Mouse (Mus musculus) c-Kit-positive CD71-positive TER-119-positive erythroid progenitor cells, embryonic 14.5 days (primary cell): ENCODE measurements around the gene Depdc1b.
A peak's percentile ranks its signal among the peaks of the same experiment; 100 is the strongest.

Experiments
- DNase-seq: peaks from one replicate; pipeline ENCODE4 v3.0.0-alpha.2; 2013; ENCODE audit warnings: low spot score

Depdc1b gene

DNA sequence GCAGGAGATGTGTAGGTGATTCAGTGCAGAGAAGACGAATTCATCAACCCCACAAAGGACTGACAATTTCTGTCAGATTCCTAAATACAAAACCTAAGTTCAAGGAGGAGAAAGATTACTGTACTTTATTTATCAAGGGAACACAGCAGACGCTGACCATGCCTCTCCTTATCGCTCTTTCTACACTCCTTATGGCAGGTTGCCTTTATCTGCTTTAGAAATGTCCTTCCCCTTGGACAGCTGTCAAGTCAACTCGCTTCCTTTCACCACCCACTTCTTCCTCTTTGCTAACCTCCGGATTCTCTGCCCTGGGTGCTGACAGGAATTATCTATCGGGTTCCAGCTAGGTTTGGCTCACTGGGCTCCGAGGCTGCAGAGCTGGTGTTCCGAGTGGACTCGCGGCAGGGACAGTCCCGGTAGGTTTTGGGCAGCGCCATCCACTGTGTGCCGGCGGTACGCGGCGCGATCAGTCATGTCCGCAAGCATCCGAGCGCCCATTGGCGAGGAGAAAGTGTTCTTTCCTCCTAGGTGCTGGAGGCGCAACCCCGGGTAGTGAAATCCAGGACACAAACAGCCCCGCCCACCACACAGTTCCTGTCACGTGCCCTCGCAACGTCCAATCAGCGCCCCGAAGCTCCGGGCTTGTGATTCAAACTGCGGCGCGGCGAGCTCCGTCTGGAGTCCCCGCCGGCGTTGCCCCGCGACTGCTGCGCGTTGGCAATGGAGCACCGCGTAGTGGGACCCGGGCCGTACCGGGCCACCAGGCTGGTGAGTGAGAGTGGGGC lies at the start of gene Depdc1b:
Depdc1b (plus strand) TSS at position 631 of the 785 bp plus-strand sequence.
- DNase-seq = peak; percentile 91

DNA sequence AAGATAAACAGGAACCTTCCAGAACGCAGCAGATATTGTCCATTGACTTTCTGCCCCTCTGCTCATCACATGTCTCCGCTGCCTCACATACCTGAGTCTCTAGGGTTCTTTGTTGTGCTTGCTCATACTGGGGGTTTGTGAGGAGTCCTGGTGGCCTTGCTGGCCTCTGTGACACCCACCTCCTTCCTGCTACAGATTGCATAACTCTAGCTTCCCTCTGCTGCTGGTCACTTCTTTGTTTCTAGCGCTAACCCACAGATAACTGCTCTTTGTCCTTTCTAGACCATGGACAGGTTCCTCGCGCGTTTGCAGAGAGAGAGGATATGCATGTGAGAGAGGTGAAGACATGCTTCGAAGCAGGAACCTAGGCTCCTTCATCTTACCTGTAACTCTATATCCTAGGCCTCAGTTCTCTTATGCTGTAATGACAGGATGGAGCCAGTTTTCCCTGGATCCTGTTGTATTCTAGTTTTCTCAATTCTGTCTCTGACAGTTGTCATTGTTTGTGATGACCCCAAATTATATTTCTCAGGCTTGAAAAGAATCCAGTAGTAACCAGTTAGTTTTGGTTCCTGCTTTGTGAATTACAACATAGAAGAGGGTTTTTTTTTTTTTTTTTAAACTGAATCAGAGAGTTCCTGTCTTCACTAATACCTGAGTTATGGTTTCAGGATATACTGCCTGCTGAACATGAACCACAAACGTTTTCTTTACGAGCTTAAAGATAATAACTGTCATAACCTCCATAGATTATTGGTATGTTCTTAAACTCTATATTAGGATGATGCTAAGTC lies 48.1 kb upstream of the Depdc1b start:
- DNase-seq = no peak

DNA sequence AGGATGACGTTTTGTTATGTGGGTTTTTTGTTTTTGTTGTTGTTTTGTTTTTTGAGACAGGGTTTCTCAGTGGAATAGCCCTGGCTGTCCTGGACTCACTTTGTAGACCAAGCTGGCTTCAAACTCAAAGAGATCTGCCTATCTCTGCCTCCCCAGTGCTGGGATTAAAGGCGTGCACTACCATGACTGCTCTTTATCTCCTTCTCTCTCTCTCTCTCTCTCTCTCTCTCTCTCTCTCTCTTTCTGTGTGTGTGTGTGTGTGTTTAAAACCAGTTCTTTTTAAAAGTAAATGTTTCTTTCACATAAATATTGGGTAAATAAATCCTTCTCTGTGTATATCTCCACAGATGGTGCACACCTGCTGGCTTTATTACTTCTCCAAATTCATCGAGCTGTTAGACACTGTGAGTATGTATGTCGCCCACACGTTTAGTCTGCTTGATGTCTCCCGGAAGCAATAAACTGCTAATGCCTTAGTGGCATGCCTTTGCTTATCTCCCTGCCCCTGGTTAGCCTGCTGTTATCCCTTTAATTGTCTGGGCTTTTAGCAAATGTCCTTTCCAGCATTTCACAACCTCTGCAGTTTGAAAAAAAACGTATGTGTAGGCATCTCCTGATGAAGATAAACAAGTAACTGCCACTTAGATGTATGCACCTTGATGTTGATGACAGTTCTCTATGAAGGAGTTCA lies 44.5 kb upstream of the Depdc1b start:
- no peak for DNase-seq

DNA sequence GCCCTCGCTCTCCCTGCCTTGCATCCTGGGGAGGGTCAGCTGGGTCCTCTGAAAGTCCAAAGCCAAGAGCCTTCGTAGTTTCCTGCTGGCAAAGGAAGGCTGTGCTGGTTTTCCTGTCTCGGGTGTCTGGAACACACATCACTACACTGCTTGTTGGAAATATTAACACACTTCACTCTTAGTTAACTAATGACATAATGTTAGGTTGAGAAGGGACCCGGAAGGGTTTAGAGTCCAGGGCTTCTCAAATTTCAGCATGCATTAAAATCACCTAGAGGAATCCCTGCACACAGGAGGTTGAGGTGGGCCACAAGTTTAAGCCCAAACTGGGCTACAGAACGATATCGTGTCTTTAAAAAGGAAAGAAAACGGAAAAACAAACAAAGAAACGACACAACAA lies 43.8 kb upstream of the Depdc1b start:
- DNase-seq = no peak

DNA sequence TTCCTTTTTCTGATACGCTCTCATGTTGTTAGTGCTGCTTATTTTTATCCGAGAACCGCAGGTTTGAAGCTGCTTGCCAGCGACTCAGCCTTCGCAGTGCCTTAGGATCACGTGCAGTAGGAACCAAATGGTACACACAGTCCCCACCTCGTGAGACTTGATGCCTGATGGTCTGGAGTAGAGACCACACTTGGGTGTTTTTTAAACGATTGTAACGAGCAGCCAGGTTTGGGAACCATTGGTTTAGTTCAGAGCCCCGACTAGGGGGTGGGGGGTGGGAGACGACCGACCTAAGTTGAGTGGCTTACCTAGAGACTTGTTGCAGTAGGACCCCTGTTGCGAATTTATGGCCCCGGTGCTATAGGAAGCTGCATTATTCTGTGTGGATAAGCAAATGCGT lies 43.1 kb upstream of the Depdc1b start:
- DNase-seq = no peak

DNA sequence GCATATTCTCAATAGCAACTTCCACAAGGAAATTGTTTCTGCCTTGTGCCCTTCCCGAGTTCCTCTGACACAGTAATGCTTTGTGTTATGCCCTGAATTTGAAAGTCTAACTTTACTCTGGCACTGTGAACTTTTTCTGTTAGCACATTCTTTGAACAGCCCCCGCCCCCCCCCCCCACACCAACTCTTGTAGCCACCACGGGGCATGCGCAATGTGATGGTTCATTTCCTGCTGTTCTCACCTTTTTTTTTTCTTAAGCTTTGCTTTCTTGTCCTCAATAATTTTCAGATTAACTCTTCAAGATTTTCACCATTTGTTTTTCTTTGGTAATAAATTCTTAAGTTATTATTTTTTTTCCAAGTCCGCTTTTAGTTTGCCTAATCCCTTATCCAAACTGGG lies 42.7 kb upstream of the Depdc1b start:
- DNase-seq = no peak

DNA sequence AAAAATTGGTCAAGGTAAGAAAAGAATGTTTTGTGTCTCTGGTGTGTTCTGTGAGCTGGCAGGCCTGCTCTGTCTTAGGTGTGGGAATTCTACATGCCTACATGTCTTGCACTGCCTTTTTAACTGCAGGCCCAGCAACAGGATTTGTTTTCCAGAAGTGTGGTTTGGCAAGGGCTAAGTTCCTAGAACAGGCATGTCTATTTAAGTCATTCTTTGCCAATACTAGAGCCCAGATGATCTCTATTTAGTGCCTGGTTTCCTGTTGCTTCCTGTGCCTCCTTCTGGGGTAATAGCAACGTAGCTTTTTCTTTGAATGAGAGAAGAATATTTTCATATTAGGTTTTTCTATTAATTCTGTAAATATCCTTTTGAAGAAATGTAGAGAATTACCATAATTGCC lies 39.6 kb upstream of the Depdc1b start:
- DNase-seq = no peak

DNA sequence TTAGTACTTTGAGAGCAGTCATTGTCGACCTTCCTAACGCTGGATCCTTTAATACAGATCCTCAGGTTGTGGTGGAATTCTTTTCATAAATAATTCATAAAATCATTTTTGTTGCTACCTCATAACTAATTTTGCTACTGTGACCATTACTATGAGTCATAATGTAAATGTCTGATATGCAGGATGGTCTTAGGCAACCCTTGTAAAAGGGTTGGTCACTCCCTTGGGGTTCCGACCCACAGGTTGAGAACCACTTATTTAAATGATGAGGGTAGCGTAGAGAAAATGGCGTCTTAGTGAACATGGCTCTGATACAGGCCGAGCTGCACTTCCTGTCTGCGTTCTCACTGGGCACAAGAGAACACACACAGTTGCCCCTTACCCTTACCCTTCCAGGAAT lies 38.8 kb upstream of the Depdc1b start:
- DNase-seq = no peak

DNA sequence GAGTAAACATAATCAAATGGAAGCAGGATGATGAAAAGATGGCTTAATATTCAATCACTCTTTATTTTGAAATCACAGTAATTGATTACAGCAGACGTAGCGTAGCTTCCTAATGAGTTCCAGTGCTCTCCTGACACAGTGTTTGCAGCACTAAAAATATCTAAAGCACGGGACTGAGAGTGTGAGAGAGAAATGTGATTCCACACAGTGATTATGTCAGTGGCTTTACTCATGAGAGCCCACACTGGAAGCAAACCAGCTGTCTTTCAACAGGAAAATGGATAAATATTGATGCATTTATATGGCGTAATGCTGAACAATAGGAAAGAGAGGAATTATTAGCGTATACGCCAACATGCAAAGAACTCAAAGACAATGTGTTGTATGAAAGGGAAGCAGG lies 37.5 kb upstream of the Depdc1b start:
- DNase-seq = no peak

DNA sequence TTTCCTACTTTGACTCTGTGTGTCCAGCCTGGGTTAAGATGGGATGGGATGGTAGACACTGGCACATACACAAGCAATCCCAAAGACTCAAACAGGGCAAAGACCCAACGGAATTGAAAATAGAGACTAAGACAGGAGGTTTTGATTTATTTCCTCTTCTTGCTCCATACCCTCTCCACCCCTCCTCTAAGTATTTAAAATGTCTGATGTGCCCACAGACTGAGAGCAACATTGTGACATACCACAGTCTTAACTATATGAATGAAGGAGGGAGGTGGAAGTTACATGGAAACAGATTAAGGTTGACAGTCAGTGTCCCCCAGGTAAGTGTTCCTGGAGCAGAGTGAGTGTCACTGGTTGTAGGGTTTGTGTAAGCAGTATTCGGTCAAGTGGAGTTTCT lies 31.8 kb upstream of the Depdc1b start:
- no peak for DNase-seq

DNA sequence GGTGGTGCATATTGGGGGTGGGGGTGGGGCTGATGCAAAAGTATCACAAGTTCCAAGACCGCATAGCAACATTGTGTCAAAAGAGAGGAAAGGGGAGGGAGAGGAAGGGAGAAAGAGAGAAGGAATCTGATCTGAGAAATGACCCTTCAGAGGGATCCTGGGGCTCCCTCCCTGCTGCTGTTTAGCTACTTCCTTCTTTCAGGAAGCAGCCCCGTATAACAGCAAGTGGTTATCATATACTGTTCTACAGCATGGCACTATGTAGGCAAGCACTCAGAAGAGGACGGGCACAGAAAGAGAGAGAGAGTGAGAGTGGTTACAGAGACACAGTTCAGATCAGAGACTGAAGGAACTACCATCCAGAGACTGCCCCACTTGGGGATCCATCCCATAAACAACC lies 28.2 kb upstream of the Depdc1b start:
- no peak for DNase-seq

DNA sequence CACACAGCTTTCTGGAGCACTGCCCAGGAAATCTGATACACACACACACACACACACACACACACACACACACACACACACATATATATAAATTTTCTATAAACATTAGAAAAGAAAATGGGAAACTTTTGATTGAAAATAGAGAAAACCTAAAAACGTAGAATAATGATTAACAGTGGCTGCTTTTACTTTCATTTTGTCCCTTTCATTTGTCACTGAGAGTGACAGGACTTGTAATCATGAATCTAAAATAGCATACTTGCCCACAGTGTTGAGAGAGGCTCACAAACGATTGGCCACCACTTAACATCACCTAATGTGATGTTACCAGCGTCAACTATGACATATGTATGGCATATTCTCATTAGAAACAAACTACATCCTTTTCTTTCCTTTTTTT lies 26.7 kb upstream of the Depdc1b start:
- DNase-seq = no peak

DNA sequence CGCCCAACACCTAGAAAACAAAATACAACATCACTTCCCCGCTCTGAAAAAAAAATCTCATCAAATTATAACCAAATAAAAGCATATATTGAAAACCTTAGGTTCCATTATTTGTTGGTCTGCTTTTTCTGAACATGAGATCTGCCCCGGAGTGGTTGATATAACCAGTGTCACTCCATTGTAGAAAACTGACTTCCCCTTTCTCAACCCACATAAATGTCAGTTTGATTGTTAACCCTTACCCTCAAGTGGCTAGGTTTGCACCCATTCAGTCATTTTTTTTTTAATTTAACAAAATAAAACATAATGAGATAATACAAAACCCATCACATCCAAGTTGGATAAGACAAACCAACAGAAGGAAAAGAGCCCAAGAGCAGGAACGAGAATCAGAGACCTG lies 25.8 kb upstream of the Depdc1b start:
- no peak for DNase-seq

DNA sequence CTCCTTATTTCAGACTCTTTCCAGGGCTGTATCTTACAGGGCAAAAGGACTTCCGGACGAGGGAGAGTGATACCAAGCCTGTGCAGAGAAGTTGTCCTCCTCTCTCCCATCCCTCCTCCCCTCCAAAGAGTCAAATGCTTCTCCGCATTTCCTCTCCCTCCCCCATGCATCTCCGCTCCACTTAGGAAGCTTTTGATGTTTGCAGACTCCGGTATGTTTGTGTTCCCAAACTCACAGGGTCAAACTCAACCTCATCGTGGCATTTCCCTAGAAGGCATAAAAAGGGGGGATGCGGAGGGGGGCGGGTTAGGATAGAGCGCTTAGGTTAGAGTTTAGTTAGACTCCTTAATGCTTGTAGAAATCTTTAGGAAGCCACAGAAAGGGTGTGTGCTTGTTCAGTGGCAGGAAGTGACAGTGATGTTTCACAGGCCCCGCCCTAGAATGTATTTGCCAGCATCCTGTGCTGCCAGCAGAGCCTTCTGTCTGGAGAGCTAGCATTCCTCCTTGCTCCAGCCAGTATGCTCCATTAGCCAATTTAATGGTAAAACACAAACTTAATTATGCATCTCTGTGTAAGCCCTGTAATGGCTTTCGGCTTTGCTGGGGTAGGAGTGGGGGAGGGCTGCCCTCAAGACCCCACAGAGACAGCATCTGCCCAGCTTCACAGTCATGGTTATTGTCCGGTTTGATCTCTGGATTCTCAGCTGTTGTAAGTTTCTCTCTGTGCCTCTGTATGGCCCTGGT lies 18.6 kb upstream of the Depdc1b start:
- DNase-seq = peak; percentile 23

DNA sequence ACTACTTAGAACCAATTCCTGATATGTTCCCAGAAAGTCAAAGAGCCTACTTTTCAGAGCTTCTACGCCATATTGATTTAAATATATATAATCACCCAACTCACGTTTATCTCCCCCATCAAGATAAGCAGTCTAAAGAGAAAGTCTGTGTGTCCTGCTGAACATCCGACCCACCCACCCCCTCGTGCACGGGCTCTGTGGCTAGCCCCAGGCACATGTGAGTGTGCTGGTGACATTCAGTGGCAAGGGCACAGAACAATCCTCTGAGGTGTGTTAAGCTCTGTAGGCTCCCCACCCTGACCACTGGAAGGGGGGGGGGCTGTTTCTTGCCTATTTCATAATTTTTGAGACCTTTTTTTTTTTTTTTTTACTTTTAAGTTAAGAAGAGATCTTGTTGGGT lies 17.9 kb upstream of the Depdc1b start:
- no peak for DNase-seq

DNA sequence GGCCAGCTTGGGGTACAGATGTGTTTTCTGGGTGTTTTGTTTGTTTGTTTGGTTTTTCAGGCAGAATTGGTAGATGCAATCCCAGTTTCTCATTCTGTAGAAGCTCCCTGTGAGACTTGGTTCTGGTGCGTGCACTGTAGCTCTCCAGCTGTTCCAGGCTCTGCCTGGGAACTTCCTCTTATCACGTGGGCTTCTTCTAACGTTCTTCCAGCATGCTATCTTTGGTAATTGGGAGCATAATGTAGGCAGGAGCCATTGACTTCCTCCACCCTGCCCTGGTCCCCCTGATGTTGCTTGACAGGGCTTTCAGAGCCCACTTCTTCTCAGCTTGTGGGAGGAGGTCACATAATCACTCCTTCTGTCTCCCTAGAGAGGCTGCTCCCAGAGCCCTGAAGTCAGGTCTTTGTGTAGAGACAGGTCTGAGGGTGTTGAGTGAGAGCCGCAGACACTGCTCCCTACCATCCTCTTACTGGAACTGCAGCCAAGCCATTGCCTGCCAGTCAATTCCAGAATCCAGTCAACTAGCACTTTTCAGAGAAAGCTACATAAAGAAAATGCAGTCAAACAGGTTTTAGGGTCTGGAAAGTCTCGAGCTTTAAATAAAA lies 15.7 kb upstream of the Depdc1b start:
- no peak for DNase-seq

DNA sequence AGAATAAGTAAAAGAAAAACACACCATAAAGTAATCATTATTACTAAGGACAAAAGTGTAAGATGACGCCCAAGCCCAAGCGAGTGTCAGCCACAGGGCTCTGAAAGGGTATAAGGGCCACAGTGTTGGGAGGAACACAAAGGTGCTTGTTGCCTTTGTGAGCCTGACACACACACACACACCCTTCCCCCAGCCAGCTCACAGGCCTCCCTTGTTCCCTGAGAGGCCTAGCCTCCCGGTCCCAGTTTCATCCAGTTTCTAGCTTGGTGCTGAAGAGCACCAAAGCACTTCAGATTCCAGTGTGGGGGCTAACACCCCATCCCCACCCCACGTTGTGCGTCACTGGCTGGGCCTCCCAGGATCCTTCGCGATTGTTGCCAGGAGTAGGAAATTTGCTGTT lies 14.7 kb upstream of the Depdc1b start:
- no peak for DNase-seq

DNA sequence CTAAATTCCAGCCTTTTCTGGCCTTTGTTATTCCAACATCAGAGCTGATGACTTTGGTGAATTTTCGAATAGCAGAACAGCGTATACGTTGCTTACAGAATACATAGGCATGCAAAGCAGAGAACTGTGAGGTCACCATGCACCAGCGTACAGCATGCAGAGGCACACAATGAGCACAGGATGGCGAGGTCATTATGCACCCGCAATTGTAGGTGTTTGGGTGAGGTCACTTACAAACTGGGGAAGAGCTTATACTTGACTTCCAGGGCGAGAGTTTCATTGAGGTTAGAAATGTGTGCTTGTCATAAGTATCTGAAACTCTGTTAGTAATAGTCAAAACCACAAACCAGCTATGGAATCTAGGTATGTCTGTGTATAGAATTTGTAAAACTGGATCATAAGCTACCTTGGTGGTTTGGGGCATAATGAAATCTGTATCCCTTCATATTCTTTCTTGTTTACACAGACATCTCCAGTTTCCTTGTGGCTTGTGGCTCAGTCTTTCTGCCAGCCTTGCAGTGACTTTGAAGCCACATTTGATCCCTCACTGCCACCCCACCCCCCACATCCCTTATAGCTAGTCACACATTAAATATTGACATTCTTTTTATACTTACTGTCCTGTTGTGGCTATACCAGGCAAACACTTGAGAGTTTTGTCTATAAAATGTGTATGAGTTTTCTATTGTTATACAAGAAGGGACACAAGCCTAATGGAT lies 13.0 kb upstream of the Depdc1b start:
- no peak for DNase-seq

DNA sequence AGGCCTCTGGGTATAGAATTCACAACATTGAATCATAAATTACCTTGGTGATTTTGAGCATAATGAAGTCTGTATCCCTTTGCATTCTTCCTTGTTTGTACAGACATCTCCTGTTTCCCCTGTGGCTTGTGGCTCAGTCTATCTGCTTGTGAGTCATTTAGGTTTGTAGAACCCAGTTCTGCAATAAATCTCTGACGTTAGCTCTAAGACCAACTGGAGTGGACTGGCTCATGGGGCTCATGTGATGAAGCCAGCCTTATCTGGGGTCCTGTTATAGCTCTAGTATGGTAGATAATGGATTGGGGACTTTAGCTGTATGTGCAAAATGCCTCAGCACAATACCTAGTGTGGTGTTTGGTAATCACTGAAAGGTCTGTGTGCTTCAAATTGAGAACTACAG lies 12.3 kb upstream of the Depdc1b start:
- no peak for DNase-seq

DNA sequence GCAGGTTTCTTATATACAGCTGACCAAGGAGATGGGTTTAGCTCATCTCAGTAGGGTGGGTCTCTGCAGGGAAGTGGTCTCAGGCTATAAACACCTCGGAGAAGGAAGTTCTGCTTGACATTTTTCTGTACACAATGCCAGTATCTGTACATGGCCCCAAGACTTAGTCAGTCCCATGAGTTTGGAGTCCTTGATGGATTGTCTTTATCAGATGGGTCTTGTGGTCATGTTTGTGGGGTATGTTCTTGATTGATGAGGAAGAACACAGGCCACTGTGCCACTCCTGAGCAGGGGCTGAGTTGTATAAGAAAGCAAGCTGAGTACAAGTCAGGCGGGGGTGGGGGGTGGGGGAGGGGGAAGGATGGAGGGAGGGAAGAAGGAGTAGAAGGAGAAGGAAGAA lies 11.5 kb upstream of the Depdc1b start:
- no peak for DNase-seq

DNA sequence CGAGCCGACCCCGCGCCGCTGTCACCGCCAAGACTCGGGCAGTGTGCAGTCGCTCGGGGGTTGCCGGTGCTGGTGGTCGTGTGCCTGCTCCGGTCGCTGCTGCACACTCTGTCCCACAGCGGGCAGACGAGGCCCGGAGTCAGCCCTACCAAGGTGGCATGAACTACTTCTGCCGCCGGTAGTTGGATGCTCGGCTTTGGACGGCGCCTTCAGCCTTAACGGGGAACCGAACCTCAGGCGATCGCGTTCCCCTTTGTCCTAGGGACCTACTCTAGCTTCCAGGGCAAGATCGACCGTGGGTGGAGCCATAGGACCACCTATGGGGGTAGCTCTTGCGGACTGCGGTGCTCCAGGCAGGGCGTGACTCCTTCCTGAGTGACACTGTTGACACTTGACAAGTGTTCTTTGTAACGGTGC lies 363 bp downstream of the Depdc1b start:
- DNase-seq = peak; percentile 54
